Comparison of ENCODE assay signal across 8 mouse cellular contexts in the genomic region with DNA sequence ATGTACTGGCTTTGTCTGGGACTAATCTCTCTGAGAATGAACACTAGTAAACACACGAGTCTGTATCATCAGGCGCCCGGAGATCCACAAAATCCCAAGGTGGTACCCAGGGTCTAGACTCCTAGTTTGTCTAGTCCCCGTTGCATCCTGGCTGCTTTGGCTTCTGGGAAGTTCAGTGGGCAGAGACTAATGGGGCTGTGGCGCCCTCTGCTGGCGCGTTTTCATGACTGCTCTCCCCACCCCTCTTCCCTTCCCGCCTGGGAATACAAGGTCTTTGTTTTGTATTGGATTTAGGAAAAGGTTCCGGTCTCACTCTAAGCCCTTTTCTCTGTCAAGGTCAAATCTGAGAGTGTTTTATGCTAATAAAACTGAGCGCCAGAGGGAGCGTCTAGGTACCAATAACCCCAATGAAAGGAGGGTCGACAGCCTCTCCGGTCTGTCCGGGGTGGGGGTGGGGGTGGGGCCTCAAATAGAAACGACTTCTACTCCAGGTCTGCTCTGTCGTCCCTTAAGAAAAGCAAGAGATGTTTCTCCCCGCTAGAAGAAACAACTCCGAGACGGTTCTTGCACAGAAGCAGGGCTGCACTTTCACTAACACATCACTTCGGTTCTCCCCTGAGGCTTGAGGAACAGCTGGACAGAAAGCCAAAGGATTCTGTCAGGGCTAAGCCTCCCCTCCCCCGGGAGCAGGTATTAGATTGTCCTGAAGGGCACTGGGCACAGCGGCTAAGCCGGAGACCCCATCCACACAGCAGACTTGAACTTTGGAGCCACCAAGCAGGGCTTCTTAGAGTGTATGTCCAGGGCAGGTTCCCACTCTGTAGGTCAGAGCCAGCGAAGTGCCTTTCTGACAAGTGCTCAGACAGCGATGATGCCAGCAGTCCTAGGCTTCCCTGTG. TPM values are rescaled to one million over a fixed set of nuclear protein-coding genes. Genes with fewer than 3 reads are reported as not detected.
DNase-seq lines count a peak whose midpoint lies in the region; ATAC-seq lines count a peak whose summit lies in the region.

No protein-coding gene starts in this region.

- H3K9ac ChIP-seq in intestine, embryonic 14.5 days (ENCODE audit: low read length): peak overlapping the region; percentile 40

- DNase-seq in urinary bladder, postnatal 25 days (ENCODE audit: low spot score): peak; percentile 60
- no peak for DNase-seq in urinary bladder, postnatal 10 days (ENCODE audit: low spot score)
- peak; percentile 47 to 78 for DNase-seq in cerebellum, postnatal 4 days (ENCODE audit: low spot score in 2 of 2)
- peak; percentile 15 for DNase-seq in gastrocnemius, postnatal 25 days
- DNase-seq in intestine, embryonic 14.5 days (ENCODE audit: low spot score): peak; percentile 87
- DNase-seq in limb, embryonic 10.5 days (ENCODE audit: low spot score): peak; percentile 90
- peak; percentile 88 for DNase-seq in mesoderm, embryonic 11.5 days (ENCODE audit: low read depth, low spot score)
- DNase-seq in skeletal muscle tissue, adult 2 months (ENCODE audit: low read depth, low spot score): peak; percentile 24

- no peak for ATAC-seq in intestine, embryonic 14.5 days (replicated peaks; ENCODE audit: low FRiP score, low TSS enrichment, low read depth)

- H3K4me3 ChIP-seq in intestine, embryonic 14.5 days (ENCODE audit: low read depth, low read length): peak overlapping the region; percentile 40
- peak overlapping the region; percentile 51 for H3K4me3 ChIP-seq in limb, embryonic 10.5 days

- WGBS in intestine, embryonic 14.5 days: 12% methylated on average over 25 of the region's 25 CpGs
- WGBS in limb, embryonic 10.5 days: 13% methylated on average over 25 of the region's 25 CpGs

- H3K36me3 ChIP-seq in intestine, embryonic 14.5 days (ENCODE audit: control insufficient read depth, insufficient read depth, low read length): no peaks in the 10 kb centered on the region
- H3K36me3 ChIP-seq in limb, embryonic 10.5 days: no peaks in the 10 kb centered on the region

- no peak overlapping the region for H3K27ac ChIP-seq in intestine, embryonic 14.5 days (ENCODE audit: low read depth)
- H3K27ac ChIP-seq in limb, embryonic 10.5 days: peak overlapping the region; percentile 86

- H3K4me1 ChIP-seq in intestine, embryonic 14.5 days (replicated peaks; ENCODE audit: control insufficient read depth, insufficient read depth, low read length): peaks cover 7% of the 10 kb centered on the region
- peaks cover 22% of the 10 kb centered on the region for H3K4me1 ChIP-seq in limb, embryonic 10.5 days

- no peaks in the 10 kb centered on the region for H3K27me3 ChIP-seq in intestine, embryonic 14.5 days (replicated peaks; ENCODE audit: control insufficient read depth, insufficient read depth, low read length)
- H3K27me3 ChIP-seq in limb, embryonic 10.5 days (ENCODE audit: low read depth, poor library complexity, severe bottlenecking): no peaks in the 10 kb centered on the region

- H3K4me2 ChIP-seq in intestine, embryonic 14.5 days (ENCODE audit: low read length): peak overlapping the region; percentile 68

- no peaks in the 10 kb centered on the region for H3K9me3 ChIP-seq in intestine, embryonic 14.5 days (ENCODE audit: control insufficient read depth, low read length)
- H3K9me3 ChIP-seq in limb, embryonic 10.5 days (replicated peaks): no peaks in the 10 kb centered on the region

RNA-seq across cellular contexts. Expression of gene Tex35, which starts 22.1 kb away (rescaled TPM):
- total RNA-seq in gastrocnemius, postnatal 25 days (2021): not detected
- not detected in 2 replicates for polyA plus RNA-seq in intestine, embryonic 14.5 days (2014; fragmentation: Nextera tagmentation; extraction: Ambion mirVana)
- not detected in 2 replicates for polyA plus RNA-seq in limb, embryonic 10.5 days (2016; fragmentation: Nextera tagmentation; extraction: Ambion mirVana)
